Mouse (Mus musculus): ENCODE data around the gene Vmn2r69. TPM values are rescaled to one million over a fixed set of nuclear protein-coding genes. Genes with fewer than 3 reads are reported as not detected.

Vmn2r69 gene
- not detected in 2 replicates for polyA plus RNA-seq (2015; fragmentation: Nextera tagmentation; extraction: Ambion mirVana)

DNA sequence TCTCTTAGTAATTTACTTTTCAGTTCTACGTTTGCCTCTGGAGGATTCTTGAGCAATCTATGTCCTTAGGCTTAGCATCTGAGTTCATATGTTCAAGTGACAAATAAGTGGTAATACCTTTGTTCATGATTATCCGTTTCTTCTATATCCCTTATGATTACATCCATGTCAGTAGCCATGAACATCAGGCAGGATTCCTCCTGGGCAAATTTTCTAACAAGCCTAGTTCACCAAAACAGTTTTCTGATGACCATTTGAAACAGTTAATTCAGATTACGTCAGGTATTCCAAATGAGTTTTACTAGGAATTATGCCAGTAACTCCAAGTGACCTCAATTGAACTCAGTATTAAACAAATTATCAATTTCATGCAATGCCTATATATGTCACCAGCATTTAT is at the start of gene Vmn2r69:
TSS of gene Vmn2r69 (minus strand) at position 101 of the 400 bp plus-strand sequence.
- Histone ChIP-seq H3K9me3 (replicated peaks) (peaks cover 5% of the 10 kb centered on the region; the same call in 1 of the 2 replicates), H3K36me3 (ENCODE audit: poor library complexity, severe bottlenecking) (no peaks in the 10 kb centered on the region), H3K27ac (no peak within 1 kb of the TSS), H3K27me3 (no peaks in the 10 kb centered on the region), H3K9ac (no peak within 1 kb of the TSS), H3K4me1 (no peaks in the 10 kb centered on the region), H3K4me2 (no peak within 1 kb of the TSS), H3K4me3 (no peak within 1 kb of the TSS)
- WGBS: 74% methylated on average over 3 of the region's 3 CpGs
- ATAC-seq: no peak

Other genes starting within 250 kb of the Vmn2r69 start
- gene Vmn2r68, start 178.1 kb downstream of the Vmn2r69 start, polyA plus RNA-seq (2015; fragmentation: Nextera tagmentation; extraction: Ambion mirVana): not detected in 2 replicates
- gene Vmn2r71, start 147.2 kb upstream of the Vmn2r69 start, polyA plus RNA-seq (2015; fragmentation: Nextera tagmentation; extraction: Ambion mirVana): not detected in 2 replicates
- gene Vmn2r70, start 153.3 kb upstream of the Vmn2r69 start, polyA plus RNA-seq (2015; fragmentation: Nextera tagmentation; extraction: Ambion mirVana): not detected in 2 replicates